Mouse (Mus musculus): ENCODE measurements at regions not wholly inside any gene's neighbourhood (a gene's known extent, or its start where the extent isn't known, plus 50 kb on each side); places are given as distances from the start of the nearest gene placed in this dataset.
A peak's percentile ranks its signal among the peaks of the same experiment; 100 is the strongest.
"Not testable (repeated sequence)": the region's sequence is repeated elsewhere in the genome, so short reads cannot be mapped to it uniquely, and the experiment has no call there.

GRCm38 (mm10) chr3:7079073-7079472, 458.8 kb upstream of the 1700008P02Rik start:
- no peak for DNase-seq

- DNase-seq: no peak
Measured at GRCm38 (mm10) chr3:7076850-7077249, 456.6 kb upstream of the 1700008P02Rik start.

GRCm38 (mm10) chr3:7074488-7074887, 454.2 kb upstream of the 1700008P02Rik start:
- DNase-seq: no peak

GRCm38 (mm10) chr3:7041372-7042057, 421.3 kb upstream of the 1700008P02Rik start:
- no peak for DNase-seq

GRCm38 (mm10) chr3:7035833-7036232, 415.6 kb upstream of the 1700008P02Rik start:
- no peak for DNase-seq

GRCm38 (mm10) chr3:7027845-7028244, 407.6 kb upstream of the 1700008P02Rik start:
- peak; percentile 28 for DNase-seq

- no peak for DNase-seq
Measured at GRCm38 (mm10) chr3:7014345-7014973, 394.2 kb upstream of the 1700008P02Rik start.

GRCm38 (mm10) chr3:7013516-7013915, 393.3 kb upstream of the 1700008P02Rik start:
- no peak for DNase-seq

- no peak for DNase-seq
Measured at GRCm38 (mm10) chr3:7010294-7011087, 390.2 kb upstream of the 1700008P02Rik start.

GRCm38 (mm10) chr3:7008671-7009217, 388.5 kb upstream of the 1700008P02Rik start:
- DNase-seq: no peak

- no peak for DNase-seq
Measured at GRCm38 (mm10) chr3:7007811-7008359, 387.6 kb upstream of the 1700008P02Rik start.

GRCm38 (mm10) chr3:6991735-6992134, 371.5 kb upstream of the 1700008P02Rik start:
- not testable (repeated sequence) for DNase-seq

- DNase-seq: no peak
Measured at GRCm38 (mm10) chr3:6984918-6985317, 364.7 kb upstream of the 1700008P02Rik start.

- DNase-seq: no peak
Measured at GRCm38 (mm10) chr3:6957681-6958080, 337.4 kb upstream of the 1700008P02Rik start.

- no peak for DNase-seq
Measured at GRCm38 (mm10) chr3:6932535-6933103, 312.4 kb upstream of the 1700008P02Rik start.

GRCm38 (mm10) chr3:6926737-6927136, 306.5 kb upstream of the 1700008P02Rik start:
- no peak for DNase-seq

GRCm38 (mm10) chr3:6922647-6923046, 302.4 kb upstream of the 1700008P02Rik start:
- not testable (repeated sequence) for DNase-seq

- no peak for DNase-seq
Measured at GRCm38 (mm10) chr3:6920253-6920652, 300.0 kb upstream of the 1700008P02Rik start.

- no peak for DNase-seq
Measured at GRCm38 (mm10) chr3:6887936-6888335, 267.7 kb upstream of the 1700008P02Rik start.

GRCm38 (mm10) chr3:6887053-6887700, 266.9 kb upstream of the 1700008P02Rik start:
- DNase-seq: no peak

- no peak for DNase-seq
Measured at GRCm38 (mm10) chr3:6886200-6887052, 266.2 kb upstream of the 1700008P02Rik start.

All from gastrocnemius, postnatal 10 days (tissue).